Comparison of ENCODE assay signal across 15 mouse cellular contexts in the genomic region with DNA sequence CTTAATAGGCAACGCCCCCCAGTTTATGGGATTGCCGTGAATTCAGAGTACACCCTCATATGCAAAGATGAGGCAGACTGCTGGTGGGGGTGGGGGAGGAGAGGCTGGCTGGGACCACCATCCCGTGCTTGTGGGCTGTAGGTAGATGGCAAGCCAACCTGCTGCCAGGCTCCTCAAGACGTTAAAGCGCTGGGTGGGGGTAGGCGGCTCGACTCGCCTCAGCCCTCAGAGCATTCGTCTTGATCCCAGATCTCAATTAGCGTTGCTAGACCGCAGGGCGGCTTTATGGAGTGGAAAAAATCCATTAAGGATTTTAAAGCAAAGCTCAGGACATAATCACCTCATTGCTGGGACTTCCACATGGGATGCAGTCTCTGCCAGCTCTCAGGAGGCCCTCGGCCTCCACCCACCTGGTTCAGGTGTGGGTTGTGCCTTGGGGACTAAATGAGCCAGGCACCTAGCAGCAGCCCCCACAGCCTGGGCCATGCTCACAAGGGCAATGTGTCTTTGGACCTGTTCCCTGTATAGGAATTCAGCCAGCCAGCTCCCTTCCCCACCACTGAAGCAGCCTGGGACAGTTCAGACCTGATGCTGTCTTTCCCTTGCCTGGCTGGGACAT. TPM values are rescaled to one million over a fixed set of nuclear protein-coding genes. Genes with fewer than 3 reads are reported as not detected.
A peak's percentile ranks its signal among the peaks of the same experiment; 100 is the strongest.
DNase-seq lines count a peak whose midpoint lies in the region; ATAC-seq and TF ChIP-seq lines count a peak whose summit lies in the region.
"Had no signal": no experiment of that assay in that cellular context is flagged by ENCODE, and none has a peak within 500 bp of the region (broad histone marks: within the 10 kb centered on the region; RNA-seq: fewer than 3 reads in every experiment).

No protein-coding gene starts in this region.

- H3K4me3 ChIP-seq in limb, embryonic 11.5 days (ENCODE audit: low read depth, low read length) = no peak overlapping the region
- no peak overlapping the region for H3K4me3 ChIP-seq in limb, embryonic 10.5 days
- H3K4me3 ChIP-seq in neural tube, embryonic 15.5 days (replicated peaks) = no peak overlapping the region
- H3K4me3 ChIP-seq in lung, adult 2 months (replicated peaks; ENCODE audit: extremely low read depth, low read depth, low read length) = no peak overlapping the region
- H3K4me3 ChIP-seq: embryonic facial prominence, embryonic 15.5 days had no signal

- no peak for TF ChIP-seq POLR2A in lung, adult 2 months (IDR thresholded peaks at IDR 0.05; ENCODE audit: borderline replicate concordance, extremely low read depth, low read depth, low read length)

- peak; percentile 57; the same call in 1 of the 2 replicates for ATAC-seq in limb, embryonic 11.5 days (ENCODE audit: insufficient number of reproducible peaks, low FRiP score, low TSS enrichment, low read depth)
- ATAC-seq in neural tube, embryonic 15.5 days (ENCODE audit: low FRiP score) = peak; percentile 42; the same call in 1 of the 2 replicates

- no peaks in the 10 kb centered on the region for H3K36me3 ChIP-seq in limb, embryonic 11.5 days (ENCODE audit: control insufficient read depth, insufficient read depth, low read length)
- no peaks in the 10 kb centered on the region for H3K36me3 ChIP-seq in limb, embryonic 10.5 days
- no peaks in the 10 kb centered on the region for H3K36me3 ChIP-seq in neural tube, embryonic 15.5 days
- H3K36me3 ChIP-seq: embryonic facial prominence, embryonic 15.5 days had no signal

- DNase-seq in limb, embryonic 11.5 days (ENCODE audit: low spot score) = no peak
- DNase-seq in limb, embryonic 10.5 days (ENCODE audit: low spot score) = no peak
- peak; percentile 26 for DNase-seq in kidney, adult 18-20 months
- peak; percentile 46 to 69 for DNase-seq in kidney, postnatal 4 days
- no peak for DNase-seq in spleen, postnatal 14 days (ENCODE audit: low spot score in 2 of 2)
- no peak for DNase-seq in right cerebral cortex, postnatal 10 days (ENCODE audit: low spot score in 2 of 2)
- DNase-seq in lung, adult 2 months = no peak
- DNase-seq: cerebellum, postnatal 25 days; heart, adult 18-20 months; heart, postnatal 10 days; lung, postnatal 14 days; thymus, postnatal 36 days had no signal

- no peak overlapping the region for H3K9ac ChIP-seq in limb, embryonic 11.5 days (ENCODE audit: low read length)
- H3K9ac ChIP-seq in neural tube, embryonic 15.5 days (replicated peaks) = no peak overlapping the region
- H3K9ac ChIP-seq: embryonic facial prominence, embryonic 15.5 days had no signal

- H3K27me3 ChIP-seq in limb, embryonic 11.5 days (ENCODE audit: control insufficient read depth, insufficient read depth, low read length) = 0 out of 2 replicates have a peak, but pooled peaks cover 2% of the 10 kb centered on the region
- H3K27me3 ChIP-seq in limb, embryonic 10.5 days (ENCODE audit: low read depth, poor library complexity, severe bottlenecking) = peaks cover 36% of the 10 kb centered on the region
- peaks cover 3% of the 10 kb centered on the region; the same call in 1 of the 2 replicates for H3K27me3 ChIP-seq in neural tube, embryonic 15.5 days (replicated peaks)

- no peak for TF ChIP-seq CTCF in lung, adult 2 months (IDR thresholded peaks at IDR 0.05; ENCODE audit: insufficient read depth, low read length)

- H3K4me2 ChIP-seq in limb, embryonic 11.5 days (ENCODE audit: low read depth, severe bottlenecking) = no peak overlapping the region
- no peak overlapping the region for H3K4me2 ChIP-seq in neural tube, embryonic 15.5 days
- H3K4me2 ChIP-seq: embryonic facial prominence, embryonic 15.5 days; liver, embryonic 11.5 days had no signal

- peaks cover 29% of the 10 kb centered on the region for H3K4me1 ChIP-seq in limb, embryonic 11.5 days (ENCODE audit: control insufficient read depth, insufficient read depth, low read length)
- H3K4me1 ChIP-seq in limb, embryonic 10.5 days = peaks cover 52% of the 10 kb centered on the region
- peaks cover 29% of the 10 kb centered on the region for H3K4me1 ChIP-seq in neural tube, embryonic 15.5 days
- no peaks in the 10 kb centered on the region for H3K4me1 ChIP-seq in lung, adult 2 months (ENCODE audit: control insufficient read depth, insufficient read depth, low read length)

- 33% methylated on average over 13 of the region's 13 CpGs for WGBS in limb, embryonic 11.5 days
- WGBS in limb, embryonic 10.5 days = 54% methylated on average over 13 of the region's 13 CpGs
- 26% methylated on average over 13 of the region's 13 CpGs for WGBS in neural tube, embryonic 15.5 days
- 69% methylated on average over 13 of the region's 13 CpGs for WGBS in lung, adult 2 months

- no peaks in the 10 kb centered on the region for H3K9me3 ChIP-seq in limb, embryonic 11.5 days (ENCODE audit: control insufficient read depth, low read length)
- no peaks in the 10 kb centered on the region for H3K9me3 ChIP-seq in limb, embryonic 10.5 days (replicated peaks)
- H3K9me3 ChIP-seq in neural tube, embryonic 15.5 days (replicated peaks) = no peaks in the 10 kb centered on the region
- H3K9me3 ChIP-seq: embryonic facial prominence, embryonic 15.5 days had no signal

- H3K27ac ChIP-seq in limb, embryonic 11.5 days (replicated peaks; ENCODE audit: low read depth, low read length) = no peak overlapping the region
- no peak overlapping the region; the same call in 1 of the 2 replicates for H3K27ac ChIP-seq in limb, embryonic 10.5 days
- peak overlapping the region; percentile 61 for H3K27ac ChIP-seq in neural tube, embryonic 15.5 days (replicated peaks)
- H3K27ac ChIP-seq: embryonic facial prominence, embryonic 15.5 days had no signal

RNA-seq across cellular contexts. Expression of a gene that starts 34.5 kb away (rescaled TPM):
- 0.36 and 0.50 TPM in 2 replicates for polyA plus RNA-seq in limb, embryonic 11.5 days (2014; fragmentation: Nextera tagmentation; extraction: Ambion mirVana)
- 0.15 and 0.73 TPM in 2 replicates for polyA plus RNA-seq in limb, embryonic 10.5 days (2016; fragmentation: Nextera tagmentation; extraction: Ambion mirVana)
- polyA plus RNA-seq in neural tube, embryonic 15.5 days (2015; fragmentation: Nextera tagmentation; extraction: Ambion mirVana) = 8.0 and 8.4 TPM in 2 replicates
- 6.2 and 9.4 TPM in 2 replicates for polyA plus RNA-seq in lung, adult 2 months (2012; rRNA removed)

Comparison
In these comparisons a context has a peak if more than half of its experiments do, and no peak if none do; other contexts are left out.
1. DNase-seq: peak in kidney, adult 18-20 months (single experiment) and kidney, postnatal 4 days (2 of 2); none in limb, embryonic 11.5 days (single experiment), limb, embryonic 10.5 days (single experiment), spleen, postnatal 14 days (0 of 2), right cerebral cortex, postnatal 10 days (0 of 2) and lung, adult 2 months (single experiment).